Mouse (Mus musculus): Measurements from ENCODE around the gene Hnrnpr. TPM values are rescaled to one million over a fixed set of nuclear protein-coding genes. Genes with fewer than 3 reads are reported as not detected.
A peak's percentile ranks its signal among the peaks of the same experiment; 100 is the strongest.

The Hnrnpr gene
- polyA plus RNA-seq, 1 experiment from 2014 or later: 177 TPM

GRCm38 (mm10) chr4:136295941-136296340 lies 14.8 kb upstream of the Hnrnpr start:
- WGBS: 70% methylated on average over 7 of the region's 7 CpGs
- no peak overlapping the region for H3K4me3 ChIP-seq (replicated peaks; ENCODE audit: low read length)

GRCm38 (mm10) chr4:136302462-136302861 lies 8.3 kb upstream of the Hnrnpr start:
- Histone ChIP-seq H3K4me2 (replicated peaks) (no peak overlapping the region), H3K9me3 (ENCODE audit: control insufficient read depth, low read length) (no peaks in the 10 kb centered on the region), H3K27ac (no peak overlapping the region), H3K4me1 (replicated peaks; ENCODE audit: control insufficient read depth, insufficient read depth, low read length) (no peaks in the 10 kb centered on the region), H3K27me3 (ENCODE audit: control insufficient read depth, insufficient read depth, low read length) (no peaks in the 10 kb centered on the region), H3K9ac (no peak overlapping the region), H3K36me3 (replicated peaks; ENCODE audit: control insufficient read depth, insufficient read depth) (no peaks in the 10 kb centered on the region), H3K4me3 (replicated peaks; ENCODE audit: low read length) (no peak overlapping the region)
- no peak for DNase-seq (ENCODE audit: low spot score)
- WGBS: 83% methylated on average over 4 of the region's 4 CpGs
- no peak for ATAC-seq (ENCODE audit: low FRiP score)

More at GRCm38 (mm10) chr4:136295941-136296340, 14.8 kb upstream of the Hnrnpr start:
- H3K9me3 ChIP-seq (ENCODE audit: control insufficient read depth, low read length): no peaks in the 10 kb centered on the region
- DNase-seq (ENCODE audit: low spot score): no peak
- ATAC-seq (ENCODE audit: low FRiP score): no peak
- H3K27me3 ChIP-seq (ENCODE audit: control insufficient read depth, insufficient read depth, low read length): no peaks in the 10 kb centered on the region
- H3K9ac ChIP-seq: no peak overlapping the region
- H3K27ac ChIP-seq: no peak overlapping the region
- peaks cover 51% of the 10 kb centered on the region for H3K36me3 ChIP-seq (replicated peaks; ENCODE audit: control insufficient read depth, insufficient read depth)
- no peaks in the 10 kb centered on the region for H3K4me1 ChIP-seq (replicated peaks; ENCODE audit: control insufficient read depth, insufficient read depth, low read length)
- H3K4me2 ChIP-seq (replicated peaks): no peak overlapping the region

GRCm38 (mm10) chr4:136304181-136304580 lies 6.6 kb upstream of the Hnrnpr start:
- no peak overlapping the region for H3K9ac ChIP-seq
- DNase-seq (ENCODE audit: low spot score) (no peak), ATAC-seq (ENCODE audit: low FRiP score) (no peak)
- no peak overlapping the region for H3K4me3 ChIP-seq (replicated peaks; ENCODE audit: low read length)
- H3K36me3 ChIP-seq (replicated peaks; ENCODE audit: control insufficient read depth, insufficient read depth): no peaks in the 10 kb centered on the region
- H3K4me2 ChIP-seq (replicated peaks): no peak overlapping the region
- WGBS: 57% methylated on average over 2 of the region's 2 CpGs
- no peaks in the 10 kb centered on the region for H3K9me3 ChIP-seq (ENCODE audit: control insufficient read depth, low read length)
- no peaks in the 10 kb centered on the region for H3K4me1 ChIP-seq (replicated peaks; ENCODE audit: control insufficient read depth, insufficient read depth, low read length)
- H3K27ac ChIP-seq: no peak overlapping the region
- no peaks in the 10 kb centered on the region for H3K27me3 ChIP-seq (ENCODE audit: control insufficient read depth, insufficient read depth, low read length)

GRCm38 (mm10) chr4:136308355-136308754 lies 2.4 kb upstream of the Hnrnpr start:
- Histone ChIP-seq H3K4me1 (replicated peaks; ENCODE audit: control insufficient read depth, insufficient read depth, low read length) (peaks cover 23% of the 10 kb centered on the region), H3K36me3 (replicated peaks; ENCODE audit: control insufficient read depth, insufficient read depth) (no peaks in the 10 kb centered on the region), H3K4me3 (replicated peaks; ENCODE audit: low read length) (no peak overlapping the region), H3K9me3 (ENCODE audit: control insufficient read depth, low read length) (no peaks in the 10 kb centered on the region), H3K27ac (no peak overlapping the region), H3K27me3 (ENCODE audit: control insufficient read depth, insufficient read depth, low read length) (no peaks in the 10 kb centered on the region), H3K4me2 (replicated peaks) (no peak overlapping the region), H3K9ac (no peak overlapping the region)
- DNase-seq (ENCODE audit: low spot score) (no peak), ATAC-seq (ENCODE audit: low FRiP score) (no peak)
- WGBS: 61% methylated on average over 2 of the region's 2 CpGs

- no peaks in the 10 kb centered on the region for H3K9me3 ChIP-seq (ENCODE audit: control insufficient read depth, low read length)
- H3K4me3 ChIP-seq (replicated peaks; ENCODE audit: low read length): peak overlapping the region; percentile 100
- peak overlapping the region; percentile 63 for H3K4me2 ChIP-seq (replicated peaks)
- 8% methylated on average over 11 of the region's 11 CpGs for WGBS
- ATAC-seq (ENCODE audit: low FRiP score) (no peak), DNase-seq (ENCODE audit: low spot score) (no peak)
- H3K36me3 ChIP-seq (replicated peaks; ENCODE audit: control insufficient read depth, insufficient read depth): no peaks in the 10 kb centered on the region
- H3K27me3 ChIP-seq (ENCODE audit: control insufficient read depth, insufficient read depth, low read length): no peaks in the 10 kb centered on the region
- H3K9ac ChIP-seq: peak overlapping the region; percentile 68
- peaks cover 36% of the 10 kb centered on the region for H3K4me1 ChIP-seq (replicated peaks; ENCODE audit: control insufficient read depth, insufficient read depth, low read length)
- H3K27ac ChIP-seq: peak overlapping the region; percentile 97
Measured at GRCm38 (mm10) chr4:136309780-136310179, 962 bp upstream of the Hnrnpr start.

GRCm38 (mm10) chr4:136311042-136311999 lies 579 bp downstream of the Hnrnpr start:
- Histone ChIP-seq H3K9me3 (ENCODE audit: control insufficient read depth, low read length) (no peaks in the 10 kb centered on the region), H3K4me1 (replicated peaks; ENCODE audit: control insufficient read depth, insufficient read depth, low read length) (peaks cover 41% of the 10 kb centered on the region), H3K36me3 (replicated peaks; ENCODE audit: control insufficient read depth, insufficient read depth) (peaks cover 2% of the 10 kb centered on the region), H3K27me3 (ENCODE audit: control insufficient read depth, insufficient read depth, low read length) (no peaks in the 10 kb centered on the region), H3K9ac (peak overlapping the region; percentile 99), H3K4me3 (replicated peaks; ENCODE audit: low read length) (peak overlapping the region; percentile 100), H3K4me2 (replicated peaks) (peak overlapping the region; percentile 92), H3K27ac (peak overlapping the region; percentile 97)
- ATAC-seq (ENCODE audit: low FRiP score) (no peak), DNase-seq (ENCODE audit: low spot score) (no peak)
- under 1% methylated on average over 65 of the region's 81 CpGs for WGBS

- ATAC-seq (ENCODE audit: low FRiP score): no peak
- H3K4me2 ChIP-seq (replicated peaks): peak overlapping the region; percentile 92
- H3K4me3 ChIP-seq (replicated peaks; ENCODE audit: low read length): peak overlapping the region; percentile 100
- 25% methylated on average over 4 of the region's 4 CpGs for WGBS
- H3K27me3 ChIP-seq (ENCODE audit: control insufficient read depth, insufficient read depth, low read length): no peaks in the 10 kb centered on the region
- peaks cover 14% of the 10 kb centered on the region for H3K36me3 ChIP-seq (replicated peaks; ENCODE audit: control insufficient read depth, insufficient read depth)
- no peak overlapping the region for H3K27ac ChIP-seq
- peak overlapping the region; percentile 99 for H3K9ac ChIP-seq
- H3K9me3 ChIP-seq (ENCODE audit: control insufficient read depth, low read length): no peaks in the 10 kb centered on the region
- no peak for DNase-seq (ENCODE audit: low spot score)
- H3K4me1 ChIP-seq (replicated peaks; ENCODE audit: control insufficient read depth, insufficient read depth, low read length): peaks cover 41% of the 10 kb centered on the region
Measured at GRCm38 (mm10) chr4:136312616-136313015, 1.9 kb downstream of the Hnrnpr start.

GRCm38 (mm10) chr4:136317667-136318066 lies 6.9 kb downstream of the Hnrnpr start:
- Histone ChIP-seq H3K4me3 (replicated peaks; ENCODE audit: low read length) (no peak overlapping the region), H3K9ac (no peak overlapping the region), H3K36me3 (replicated peaks; ENCODE audit: control insufficient read depth, insufficient read depth) (peaks cover 64% of the 10 kb centered on the region), H3K9me3 (ENCODE audit: control insufficient read depth, low read length) (no peaks in the 10 kb centered on the region), H3K4me2 (replicated peaks) (no peak overlapping the region), H3K27ac (no peak overlapping the region), H3K27me3 (ENCODE audit: control insufficient read depth, insufficient read depth, low read length) (no peaks in the 10 kb centered on the region), H3K4me1 (replicated peaks; ENCODE audit: control insufficient read depth, insufficient read depth, low read length) (peaks cover 25% of the 10 kb centered on the region)
- ATAC-seq (ENCODE audit: low FRiP score) (no peak), DNase-seq (ENCODE audit: low spot score) (no peak)
- 78% methylated on average over 4 of the region's 4 CpGs for WGBS

- ATAC-seq (ENCODE audit: low FRiP score) (no peak), DNase-seq (ENCODE audit: low spot score) (no peak)
- Histone ChIP-seq H3K27ac (no peak overlapping the region), H3K4me1 (replicated peaks; ENCODE audit: control insufficient read depth, insufficient read depth, low read length) (peaks cover 3% of the 10 kb centered on the region; the same call in 1 of the 2 replicates), H3K36me3 (replicated peaks; ENCODE audit: control insufficient read depth, insufficient read depth) (peaks cover 77% of the 10 kb centered on the region), H3K9ac (no peak overlapping the region), H3K9me3 (ENCODE audit: control insufficient read depth, low read length) (no peaks in the 10 kb centered on the region), H3K4me2 (replicated peaks) (no peak overlapping the region), H3K27me3 (ENCODE audit: control insufficient read depth, insufficient read depth, low read length) (no peaks in the 10 kb centered on the region), H3K4me3 (replicated peaks; ENCODE audit: low read length) (no peak overlapping the region)
- 87% methylated on average over 4 of the region's 4 CpGs for WGBS
Measured at GRCm38 (mm10) chr4:136320016-136320415, 9.3 kb downstream of the Hnrnpr start.

All from hindbrain, embryonic 14.5 days (tissue).